Mouse (Mus musculus): Measurements from ENCODE around the gene Bfsp2. TPM values are rescaled to one million over a fixed set of nuclear protein-coding genes. Genes with fewer than 3 reads are reported as not detected.

The Bfsp2 gene
- polyA plus RNA-seq, 1 experiment from 2014 or later: 2.2 TPM

DNA sequence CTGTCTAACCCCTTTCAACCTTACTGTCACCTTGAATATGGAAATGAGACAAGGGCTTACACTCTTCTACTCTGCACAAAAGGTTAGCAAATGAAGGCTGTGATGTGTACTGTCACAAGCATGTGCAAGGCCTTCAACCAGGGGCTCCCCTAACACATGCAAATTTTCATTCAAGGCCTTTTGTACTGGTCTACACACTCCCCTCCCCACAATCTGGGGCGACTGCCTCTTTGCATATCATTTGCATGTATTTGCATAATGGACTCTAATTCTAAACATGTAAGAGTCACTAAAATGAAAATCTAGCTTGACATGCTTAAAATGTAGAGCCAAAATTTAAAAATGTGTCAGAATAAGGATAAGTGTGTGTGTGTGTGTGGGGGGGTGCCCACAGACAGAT is 24.4 kb upstream of the Bfsp2 start:
- 22% methylated on average over 1 of the region's 1 CpGs for WGBS
- ATAC-seq: peak; percentile 87

DNA sequence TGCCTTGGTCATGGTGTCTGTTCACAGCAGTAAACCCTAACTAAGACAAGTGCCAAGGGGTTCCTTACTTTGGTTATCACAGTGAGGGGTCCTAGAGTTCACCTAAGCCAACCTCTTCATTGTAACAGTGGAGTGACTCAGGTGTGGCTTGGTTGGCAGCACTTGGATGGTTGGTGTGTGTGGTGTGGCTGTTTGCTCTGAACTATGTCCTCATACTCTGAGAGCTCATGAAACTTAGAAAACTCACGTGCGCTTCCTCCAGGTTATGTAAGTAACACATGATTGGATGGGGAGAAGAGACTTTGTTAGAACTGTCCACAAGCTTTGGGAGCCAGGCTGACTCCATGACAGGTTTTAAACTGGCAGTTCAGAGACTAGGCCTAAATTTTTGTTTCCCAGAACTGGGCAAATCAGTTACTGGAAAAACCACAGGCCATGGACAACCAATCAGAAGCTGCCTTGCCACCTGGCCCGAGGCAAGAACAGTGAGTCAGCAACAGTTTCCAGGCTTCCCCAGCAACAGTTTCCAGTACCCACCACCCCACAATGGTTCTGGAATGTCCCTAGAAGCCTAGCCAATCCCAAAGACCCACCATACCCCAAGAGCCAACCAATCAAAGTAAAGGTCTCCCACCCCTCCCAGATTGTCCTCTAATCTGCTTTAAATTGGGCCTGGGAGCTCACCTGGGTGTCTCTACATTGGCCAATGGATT is 23.5 kb upstream of the Bfsp2 start:
- no peak for ATAC-seq
- peaks cover 37% of the 10 kb centered on the region for H3K4me1 ChIP-seq (ENCODE audit: control insufficient read depth, insufficient read depth, low read length)
- peaks cover 2% of the 10 kb centered on the region for H3K27me3 ChIP-seq (ENCODE audit: control insufficient read depth, insufficient read depth, low read depth, low read length)
- WGBS: 92% methylated on average over 3 of the region's 3 CpGs
- H3K4me3 ChIP-seq (ENCODE audit: low read depth, low read length): no peak overlapping the region
- H3K9me3 ChIP-seq (replicated peaks; ENCODE audit: control insufficient read depth, low read length, poor library complexity, severe bottlenecking): no peaks in the 10 kb centered on the region
- peak overlapping the region; percentile 57 for H3K27ac ChIP-seq (ENCODE audit: low read length)
- H3K36me3 ChIP-seq (ENCODE audit: control insufficient read depth, insufficient read depth, low read length): no peaks in the 10 kb centered on the region
- H3K4me2 ChIP-seq (ENCODE audit: low read length): no peak overlapping the region
- no peak overlapping the region for H3K9ac ChIP-seq (ENCODE audit: low read depth, low read length)

More for the DNA sequence above, 24.4 kb upstream of the Bfsp2 start:
- Histone ChIP-seq H3K9me3 (replicated peaks; ENCODE audit: control insufficient read depth, low read length, poor library complexity, severe bottlenecking) (no peaks in the 10 kb centered on the region), H3K27me3 (ENCODE audit: control insufficient read depth, insufficient read depth, low read depth, low read length) (no peaks in the 10 kb centered on the region), H3K9ac (ENCODE audit: low read depth, low read length) (no peak overlapping the region), H3K4me2 (ENCODE audit: low read length) (no peak overlapping the region), H3K4me1 (ENCODE audit: control insufficient read depth, insufficient read depth, low read length) (peaks cover 37% of the 10 kb centered on the region), H3K36me3 (ENCODE audit: control insufficient read depth, insufficient read depth, low read length) (no peaks in the 10 kb centered on the region), H3K4me3 (ENCODE audit: low read depth, low read length) (no peak overlapping the region), H3K27ac (ENCODE audit: low read length) (peak overlapping the region; percentile 65)

DNA sequence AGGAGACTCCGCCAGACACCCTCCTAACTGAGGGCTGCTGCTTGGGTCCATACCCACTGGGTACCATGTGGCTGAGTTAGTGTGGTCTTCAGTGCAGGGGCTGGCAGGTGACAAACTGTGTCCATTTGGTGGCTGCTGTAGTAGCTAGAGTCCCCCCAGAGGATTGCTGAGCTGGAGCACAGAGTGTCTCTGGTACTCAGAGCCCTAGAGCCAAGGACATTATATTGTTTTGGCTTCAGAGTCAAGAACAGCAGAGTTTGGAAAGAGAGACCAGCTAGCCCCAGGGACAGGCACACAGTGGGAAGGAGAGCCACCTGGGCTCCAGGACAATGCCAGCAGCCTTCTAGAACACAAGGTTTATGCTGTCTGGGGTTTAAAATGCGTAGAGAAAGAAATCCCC is 22.4 kb upstream of the Bfsp2 start:
- H3K27ac ChIP-seq (ENCODE audit: low read length): peak overlapping the region; percentile 70; the same call in 1 of the 2 replicates

DNA sequence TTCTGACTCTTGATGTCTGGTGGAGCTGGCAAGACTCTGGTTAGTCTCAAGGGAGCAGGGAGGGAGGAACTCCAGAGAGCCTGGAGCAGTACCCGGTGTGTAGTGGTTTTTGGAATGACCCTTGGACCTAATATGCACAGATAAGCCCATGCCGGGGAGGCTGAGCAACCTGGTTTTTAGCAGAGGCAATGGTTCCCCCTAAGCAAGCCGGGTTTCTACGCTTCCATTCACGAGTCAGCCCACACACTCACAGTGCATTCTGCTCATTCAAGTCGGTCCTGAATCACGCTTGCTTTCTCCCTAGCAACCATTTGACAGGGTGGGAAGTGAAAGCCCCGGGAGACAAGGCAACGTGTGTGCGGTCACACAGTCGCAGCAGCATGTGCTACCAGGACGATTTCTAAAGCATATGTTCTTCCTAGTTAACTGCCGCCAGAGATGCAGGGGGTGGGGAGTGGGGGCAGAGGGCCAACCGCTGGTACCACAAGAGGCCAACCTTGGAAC is 21.7 kb upstream of the Bfsp2 start:
- Histone ChIP-seq H3K4me1 (ENCODE audit: control insufficient read depth, insufficient read depth, low read length) (peaks cover 35% of the 10 kb centered on the region), H3K4me3 (ENCODE audit: low read depth, low read length) (no peak overlapping the region), H3K27me3 (ENCODE audit: control insufficient read depth, insufficient read depth, low read depth, low read length) (peaks cover 4% of the 10 kb centered on the region), H3K9me3 (replicated peaks; ENCODE audit: control insufficient read depth, low read length, poor library complexity, severe bottlenecking) (no peaks in the 10 kb centered on the region), H3K27ac (ENCODE audit: low read length) (peak overlapping the region; percentile 70), H3K4me2 (ENCODE audit: low read length) (peak overlapping the region; percentile 38), H3K36me3 (ENCODE audit: control insufficient read depth, insufficient read depth, low read length) (no peaks in the 10 kb centered on the region), H3K9ac (ENCODE audit: low read depth, low read length) (peak overlapping the region; percentile 43; the same call in 1 of the 2 replicates)
- 4% methylated on average over 14 of the region's 14 CpGs for WGBS
- peak; percentile 59 for ATAC-seq

More for the DNA sequence above, 22.4 kb upstream of the Bfsp2 start:
- Histone ChIP-seq H3K4me3 (ENCODE audit: low read depth, low read length) (no peak overlapping the region), H3K36me3 (ENCODE audit: control insufficient read depth, insufficient read depth, low read length) (no peaks in the 10 kb centered on the region), H3K4me2 (ENCODE audit: low read length) (no peak overlapping the region), H3K9me3 (replicated peaks; ENCODE audit: control insufficient read depth, low read length, poor library complexity, severe bottlenecking) (no peaks in the 10 kb centered on the region), H3K9ac (ENCODE audit: low read depth, low read length) (no peak overlapping the region), H3K4me1 (ENCODE audit: control insufficient read depth, insufficient read depth, low read length) (peaks cover 37% of the 10 kb centered on the region), H3K27me3 (ENCODE audit: control insufficient read depth, insufficient read depth, low read depth, low read length) (peaks cover 3% of the 10 kb centered on the region)
- no peak for ATAC-seq
- 73% methylated on average over 2 of the region's 2 CpGs for WGBS

DNA sequence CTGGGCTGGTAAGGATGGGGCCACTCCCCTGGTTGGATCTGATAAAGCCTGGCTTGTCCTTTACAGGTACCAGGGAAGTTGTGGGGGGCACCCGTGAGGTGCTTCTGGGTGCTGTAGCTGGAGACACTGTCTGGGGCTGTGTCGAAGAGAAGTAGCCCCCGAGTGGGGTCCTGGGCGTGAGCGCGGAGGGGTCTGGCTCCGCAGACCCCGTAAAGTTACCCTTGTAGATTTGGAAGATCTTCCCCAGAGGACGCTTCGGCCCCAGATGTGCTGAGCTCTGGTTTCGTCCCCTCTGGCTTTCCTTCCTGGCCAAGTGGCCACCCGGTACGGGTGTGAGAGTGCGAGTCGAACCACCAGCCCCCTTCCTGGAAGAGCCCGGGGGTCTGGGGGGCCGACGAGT is 19.1 kb upstream of the Bfsp2 start:
- Histone ChIP-seq H3K4me2 (ENCODE audit: low read length) (no peak overlapping the region), H3K4me1 (ENCODE audit: control insufficient read depth, insufficient read depth, low read length) (peaks cover 24% of the 10 kb centered on the region), H3K27ac (ENCODE audit: low read length) (no peak overlapping the region), H3K9ac (ENCODE audit: low read depth, low read length) (no peak overlapping the region), H3K36me3 (ENCODE audit: control insufficient read depth, insufficient read depth, low read length) (no peaks in the 10 kb centered on the region), H3K4me3 (ENCODE audit: low read depth, low read length) (no peak overlapping the region), H3K9me3 (replicated peaks; ENCODE audit: control insufficient read depth, low read length, poor library complexity, severe bottlenecking) (no peaks in the 10 kb centered on the region), H3K27me3 (ENCODE audit: control insufficient read depth, insufficient read depth, low read depth, low read length) (peaks cover 7% of the 10 kb centered on the region)
- 94% methylated on average over 18 of the region's 18 CpGs for WGBS
- ATAC-seq: no peak

DNA sequence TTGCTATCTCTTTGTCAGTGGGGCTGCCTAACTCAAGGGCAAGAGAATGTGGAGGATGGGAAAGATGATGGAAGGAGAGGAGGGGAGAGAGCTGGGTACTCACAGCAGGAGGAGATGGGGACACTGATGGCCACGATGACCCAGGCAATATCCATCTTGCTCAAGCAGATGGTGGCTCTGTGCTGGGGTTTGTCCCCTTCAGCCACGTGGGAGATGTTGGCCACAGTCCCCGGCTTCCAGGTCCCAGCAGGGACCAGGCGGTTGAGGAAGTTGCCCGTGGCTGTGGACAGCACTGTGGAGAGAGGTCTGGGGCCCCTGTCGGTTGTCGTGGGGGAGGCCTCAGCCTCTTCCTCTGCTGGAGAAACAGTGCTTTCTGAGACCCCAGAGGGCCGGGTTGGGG is 18.5 kb upstream of the Bfsp2 start:
- Histone ChIP-seq H3K4me1 (ENCODE audit: control insufficient read depth, insufficient read depth, low read length) (peaks cover 20% of the 10 kb centered on the region), H3K9ac (ENCODE audit: low read depth, low read length) (no peak overlapping the region), H3K4me3 (ENCODE audit: low read depth, low read length) (no peak overlapping the region), H3K4me2 (ENCODE audit: low read length) (no peak overlapping the region), H3K36me3 (ENCODE audit: control insufficient read depth, insufficient read depth, low read length) (no peaks in the 10 kb centered on the region), H3K27me3 (ENCODE audit: control insufficient read depth, insufficient read depth, low read depth, low read length) (peaks cover 7% of the 10 kb centered on the region), H3K9me3 (replicated peaks; ENCODE audit: control insufficient read depth, low read length, poor library complexity, severe bottlenecking) (no peaks in the 10 kb centered on the region), H3K27ac (ENCODE audit: low read length) (no peak overlapping the region)
- WGBS: 81% methylated on average over 8 of the region's 8 CpGs
- ATAC-seq: no peak

DNA sequence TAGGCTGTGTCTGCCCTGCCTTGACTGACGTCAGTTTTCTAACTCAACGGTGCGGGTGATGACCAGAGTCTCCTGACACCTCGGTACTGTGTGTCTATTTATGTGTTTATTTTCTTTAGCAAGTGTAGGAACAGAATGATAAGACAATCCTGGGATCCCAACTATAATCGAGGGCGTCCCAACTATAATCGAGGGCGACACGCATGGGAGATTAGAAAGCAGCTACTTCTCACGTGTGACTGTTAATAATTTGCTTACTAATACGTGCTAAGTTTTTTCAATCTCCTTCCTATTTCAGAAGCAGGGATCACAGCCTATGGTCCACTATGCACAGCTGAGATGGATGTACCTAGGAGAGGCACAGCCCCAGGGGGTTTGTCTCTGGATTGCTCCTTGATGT is 15.2 kb upstream of the Bfsp2 start:
- H3K27me3 ChIP-seq (ENCODE audit: control insufficient read depth, insufficient read depth, low read depth, low read length): peaks cover 7% of the 10 kb centered on the region
- H3K4me2 ChIP-seq (ENCODE audit: low read length): no peak overlapping the region
- no peak overlapping the region for H3K9ac ChIP-seq (ENCODE audit: low read depth, low read length)
- H3K36me3 ChIP-seq (ENCODE audit: control insufficient read depth, insufficient read depth, low read length): no peaks in the 10 kb centered on the region
- peaks cover 3% of the 10 kb centered on the region; the same call in 1 of the 2 replicates for H3K4me1 ChIP-seq (ENCODE audit: control insufficient read depth, insufficient read depth, low read length)
- WGBS: 85% methylated on average over 11 of the region's 11 CpGs
- no peak overlapping the region for H3K4me3 ChIP-seq (ENCODE audit: low read depth, low read length)
- no peaks in the 10 kb centered on the region for H3K9me3 ChIP-seq (replicated peaks; ENCODE audit: control insufficient read depth, low read length, poor library complexity, severe bottlenecking)
- ATAC-seq: no peak
- H3K27ac ChIP-seq (ENCODE audit: low read length): no peak overlapping the region

DNA sequence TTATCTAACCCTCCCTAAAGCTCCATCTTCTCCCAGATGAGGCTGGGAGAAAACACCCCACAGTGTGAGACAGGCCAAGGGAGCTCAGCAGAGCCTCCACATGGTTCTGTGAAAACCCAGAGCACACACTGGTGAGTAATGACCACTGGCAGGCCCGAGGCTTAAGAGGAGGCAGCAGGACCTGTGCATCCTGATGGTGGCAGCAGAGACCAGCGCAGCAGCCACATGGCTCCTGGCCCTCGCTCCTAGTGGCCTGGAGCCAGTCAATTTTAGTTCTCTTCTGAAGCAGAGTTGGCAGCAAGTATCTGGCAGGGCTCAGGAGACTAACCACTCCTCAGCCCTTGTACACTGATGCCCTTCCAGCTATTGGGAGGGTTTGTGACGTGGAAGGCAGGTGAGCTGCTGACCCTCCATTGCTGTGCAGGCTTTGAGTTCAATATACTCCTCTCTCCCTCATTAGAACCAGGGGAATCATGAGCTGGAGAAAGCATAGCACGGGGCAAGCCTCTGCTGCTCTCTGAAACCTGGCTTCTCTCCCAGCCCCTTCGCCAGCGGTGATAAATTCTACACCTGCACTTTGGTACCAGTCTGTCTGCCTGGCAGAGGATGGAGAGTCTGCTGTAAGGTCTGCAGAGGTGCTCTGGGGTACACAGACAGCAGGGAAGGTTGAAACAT is 14.3 kb upstream of the Bfsp2 start:
- Histone ChIP-seq H3K4me3 (ENCODE audit: low read depth, low read length) (no peak overlapping the region), H3K27me3 (ENCODE audit: control insufficient read depth, insufficient read depth, low read depth, low read length) (peaks cover 7% of the 10 kb centered on the region), H3K9me3 (replicated peaks; ENCODE audit: control insufficient read depth, low read length, poor library complexity, severe bottlenecking) (no peaks in the 10 kb centered on the region), H3K9ac (ENCODE audit: low read depth, low read length) (no peak overlapping the region), H3K4me2 (ENCODE audit: low read length) (no peak overlapping the region), H3K4me1 (ENCODE audit: control insufficient read depth, insufficient read depth, low read length) (peaks cover 3% of the 10 kb centered on the region; the same call in 1 of the 2 replicates), H3K36me3 (ENCODE audit: control insufficient read depth, insufficient read depth, low read length) (no peaks in the 10 kb centered on the region), H3K27ac (ENCODE audit: low read length) (no peak overlapping the region)
- peak; percentile 85 for ATAC-seq
- WGBS: 36% methylated on average over 7 of the region's 7 CpGs

DNA sequence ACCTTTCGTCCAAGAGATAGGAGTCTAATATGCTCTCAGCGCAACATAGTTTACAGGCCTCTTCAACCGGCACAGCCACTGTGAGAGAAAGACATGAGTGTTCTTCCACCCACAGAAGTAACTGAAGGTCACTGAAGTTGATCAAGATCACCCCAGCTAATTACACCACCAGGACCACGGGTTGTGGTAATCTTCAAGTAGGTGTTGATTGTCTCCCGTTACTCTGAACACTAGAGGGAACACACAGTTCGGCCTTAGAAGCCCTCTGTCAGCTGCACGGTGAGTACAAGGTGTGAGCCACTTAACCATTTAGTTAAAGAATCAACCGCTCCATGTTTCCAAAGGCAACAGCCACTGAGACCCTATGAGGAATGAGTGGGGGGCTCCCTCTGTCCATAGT is 11.8 kb upstream of the Bfsp2 start:
- no peak overlapping the region for H3K27ac ChIP-seq (ENCODE audit: low read length)
- H3K4me3 ChIP-seq (ENCODE audit: low read depth, low read length): no peak overlapping the region
- H3K4me2 ChIP-seq (ENCODE audit: low read length): no peak overlapping the region
- peaks cover 3% of the 10 kb centered on the region; the same call in 1 of the 2 replicates for H3K4me1 ChIP-seq (ENCODE audit: control insufficient read depth, insufficient read depth, low read length)
- ATAC-seq: no peak
- 90% methylated on average over 8 of the region's 8 CpGs for WGBS
- H3K36me3 ChIP-seq (ENCODE audit: control insufficient read depth, insufficient read depth, low read length): no peaks in the 10 kb centered on the region
- H3K27me3 ChIP-seq (ENCODE audit: control insufficient read depth, insufficient read depth, low read depth, low read length): peaks cover 3% of the 10 kb centered on the region
- no peaks in the 10 kb centered on the region for H3K9me3 ChIP-seq (replicated peaks; ENCODE audit: control insufficient read depth, low read length, poor library complexity, severe bottlenecking)
- H3K9ac ChIP-seq (ENCODE audit: low read depth, low read length): no peak overlapping the region

Measured in midbrain, embryonic 16.5 days (tissue).